Mouse (Mus musculus) lung, embryonic 15.5 days (tissue): ENCODE data around the gene Homer2. TPM values are rescaled to one million over a fixed set of nuclear protein-coding genes. Genes with fewer than 3 reads are reported as not detected.

ENCODE experiments used
- ATAC-seq: fragments of 200-750 bp; cut with Nextera tagmentation; 2 replicates; pipeline ENCODE4 v1.8.0; 2017; ENCODE audit warnings: moderate number of reproducible peaks, borderline replicate concordance; ENCODE audit not compliant: low FRiP score, low TSS enrichment; ENCODE audit errors: extremely low read depth
- H3K27ac ChIP-seq: fragments of 300-500 bp; sonication (generic); 2 replicates; pipeline ENCODE4 v1.5.1; 2015; ENCODE audit warnings: moderate library complexity, mild to moderate bottlenecking, inconsistent platforms
- H3K27me3 ChIP-seq: fragments of 300-500 bp; sonication (generic); 2 replicates; pipeline ENCODE4 v1.6.1; 2015; ENCODE audit warnings: inconsistent platforms
- H3K36me3 ChIP-seq: fragments of 300-500 bp; sonication (generic); 2 replicates; pipeline ENCODE4 v1.6.1; 2015; ENCODE audit warnings: inconsistent platforms
- H3K4me1 ChIP-seq: fragments of 300-500 bp; sonication (generic); 2 replicates; pipeline ENCODE4 v1.6.1; 2015; ENCODE audit warnings: inconsistent platforms
- H3K4me2 ChIP-seq: fragments of 300-500 bp; sonication (generic); 2 replicates; pipeline ENCODE4 v1.6.1; 2015; ENCODE audit warnings: inconsistent platforms, mild to moderate bottlenecking, moderate library complexity
- H3K4me3 ChIP-seq: fragments of 300-500 bp; sonication (generic); 2 replicates; pipeline ENCODE4 v1.5.1; 2015; ENCODE audit warnings: mild to moderate bottlenecking, inconsistent platforms
- H3K9ac ChIP-seq: fragments of 300-500 bp; sonication (generic); 2 replicates; pipeline ENCODE4 v1.6.1; 2015; ENCODE audit warnings: inconsistent platforms
- H3K9me3 ChIP-seq: fragments of 300-500 bp; sonication (generic); 2 replicates; pipeline ENCODE4 v1.6.1; 2016; ENCODE audit warnings: inconsistent platforms
- WGBS: fragments of 180-500 bp; shearing (Covaris S2); methylation state at CpG from one replicate; pipeline ENCODE4 v1.1.7; 2015; 5-methylcytosine and 5-hydroxymethylcytosine counted together
- polyA plus RNA-seq: library from polyadenylated mRNA; unstranded; fragments of >200 nt; fragmentation: Nextera tagmentation; extraction: Ambion mirVana; gene quantifications from 2 replicates; pipeline ENCODE4 v1.2.1, GENCODE M21; 2015

Gene Homer2
- 41.1 and 45.3 TPM in 2 replicates for polyA plus RNA-seq

DNA sequence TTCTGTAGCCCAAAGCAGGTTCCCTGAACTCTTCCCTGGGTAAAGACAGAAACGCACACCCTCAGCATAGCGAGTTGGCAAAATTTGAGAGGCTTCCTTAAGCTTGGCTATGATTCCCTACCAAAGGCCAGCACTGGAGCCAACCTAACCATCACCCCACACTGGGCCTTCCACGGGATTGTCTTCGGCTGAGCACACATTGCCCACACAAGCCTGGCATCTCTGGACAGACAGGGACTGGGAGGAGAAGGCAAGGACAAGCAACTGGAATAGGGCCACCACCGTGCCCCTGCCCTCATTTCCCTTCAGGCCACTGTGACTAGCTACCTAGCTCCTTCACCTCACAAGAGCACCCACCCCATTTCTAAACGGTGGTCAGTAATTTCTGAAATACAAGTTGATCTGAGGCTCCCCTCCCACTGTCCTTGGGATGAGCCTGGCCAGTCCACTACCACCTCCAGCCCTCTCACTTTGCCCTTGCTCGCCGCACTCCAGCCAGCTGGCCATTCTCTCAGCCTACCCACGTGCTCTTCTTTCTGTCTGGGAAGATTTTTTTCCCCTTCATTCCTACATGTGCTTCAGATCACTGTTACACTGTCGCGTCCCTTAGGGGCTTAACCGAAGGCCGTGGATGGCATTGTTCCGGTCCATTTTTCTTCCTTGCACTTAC, at the start of gene Homer2:
Gene Homer2 (minus strand): TSS at position 57 of the 670 bp plus-strand sequence.
- WGBS, result 49% methylated on average over 14 of the region's 14 CpGs
- H3K4me1 ChIP-seq, result peaks cover 26% of the 10 kb centered on the region
- H3K9me3 ChIP-seq, result no peaks in the 10 kb centered on the region
- H3K9ac ChIP-seq, result peak within 1 kb of the TSS; percentile 62
- peaks cover 42% of the 10 kb centered on the region for H3K27me3 ChIP-seq
- no peak for ATAC-seq
- H3K4me3 ChIP-seq, result peak within 1 kb of the TSS; percentile 64
- H3K27ac ChIP-seq, result peak within 1 kb of the TSS; percentile 73
- no peaks in the 10 kb centered on the region for H3K36me3 ChIP-seq
- peak within 1 kb of the TSS; percentile 94 for H3K4me2 ChIP-seq

DNA sequence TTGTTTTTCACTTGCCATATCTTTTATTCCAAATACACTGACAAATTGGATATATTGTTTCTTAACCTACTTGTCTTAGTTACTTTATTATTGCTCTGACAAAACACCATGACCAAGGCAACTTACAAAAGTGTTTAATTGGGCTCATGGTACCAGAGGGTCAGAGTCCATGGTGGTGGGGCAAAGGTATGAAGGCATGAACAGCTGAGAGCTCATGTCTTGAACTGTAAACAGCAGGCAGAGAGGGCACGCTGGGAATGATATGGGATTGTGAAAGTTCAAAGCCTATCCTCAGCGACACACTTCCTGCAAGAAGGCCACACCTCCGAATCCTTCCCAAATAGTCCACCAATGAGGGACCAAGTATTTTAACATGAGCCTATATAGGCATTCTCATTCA, 40.6 kb upstream of the Homer2 start:
- no peak overlapping the region for H3K27ac ChIP-seq
- H3K9me3 ChIP-seq, result no peaks in the 10 kb centered on the region
- no peak for ATAC-seq
- no peaks in the 10 kb centered on the region for H3K4me1 ChIP-seq
- no peaks in the 10 kb centered on the region for H3K36me3 ChIP-seq
- H3K4me3 ChIP-seq, result no peak overlapping the region
- no peaks in the 10 kb centered on the region for H3K27me3 ChIP-seq
- H3K4me2 ChIP-seq, result no peak overlapping the region
- H3K9ac ChIP-seq, result no peak overlapping the region
- 72% methylated on average over 3 of the region's 3 CpGs for WGBS

DNA sequence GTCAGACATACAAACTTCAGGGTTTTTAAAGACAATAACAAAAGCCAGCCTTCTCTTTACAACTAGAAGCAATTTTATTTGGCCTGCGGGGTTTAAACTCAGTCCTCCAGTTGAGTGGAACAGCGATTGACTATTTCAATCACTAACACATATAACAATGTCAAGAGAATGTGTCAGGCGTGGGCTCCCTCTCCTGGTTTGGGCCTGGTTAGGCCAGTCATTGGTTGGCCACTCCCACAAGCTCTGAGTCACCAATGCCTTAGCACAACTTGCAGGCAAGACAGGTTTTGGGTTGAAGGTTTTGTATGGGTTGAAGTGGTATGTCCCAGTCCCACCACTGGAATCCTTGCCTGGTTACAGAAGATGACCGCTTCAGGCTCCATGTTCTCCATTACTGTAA, 36.8 kb upstream of the Homer2 start:
- Histone ChIP-seq H3K4me1 (no peaks in the 10 kb centered on the region), H3K36me3 (no peaks in the 10 kb centered on the region), H3K27me3 (no peaks in the 10 kb centered on the region), H3K4me3 (no peak overlapping the region), H3K9me3 (no peaks in the 10 kb centered on the region), H3K9ac (no peak overlapping the region), H3K4me2 (no peak overlapping the region), H3K27ac (no peak overlapping the region)
- no peak for ATAC-seq
- 63% methylated on average over 4 of the region's 4 CpGs for WGBS

DNA sequence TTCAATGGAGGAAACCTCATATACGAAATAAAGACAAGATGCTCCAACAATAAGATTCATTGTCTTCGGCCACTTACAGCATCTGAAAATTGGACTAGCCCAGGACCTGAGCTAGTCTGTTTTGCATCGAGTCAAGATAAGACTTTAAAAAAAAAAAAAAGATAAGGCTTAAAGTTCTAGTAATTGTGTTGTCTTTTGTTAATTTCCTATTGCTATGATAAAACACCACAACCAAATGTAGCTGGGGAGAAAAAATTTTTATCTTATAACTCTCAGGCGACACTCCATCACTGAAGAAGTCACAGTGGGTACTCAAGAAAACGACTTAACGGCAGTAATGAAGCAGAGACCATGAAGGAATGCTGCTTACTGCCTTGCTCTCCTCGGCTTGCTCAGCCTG, 32.7 kb upstream of the Homer2 start:
- H3K4me1 ChIP-seq, result no peaks in the 10 kb centered on the region
- 85% methylated on average over 7 of the region's 7 CpGs for WGBS
- no peaks in the 10 kb centered on the region for H3K9me3 ChIP-seq
- no peaks in the 10 kb centered on the region for H3K27me3 ChIP-seq
- no peak for ATAC-seq
- no peaks in the 10 kb centered on the region for H3K36me3 ChIP-seq
- H3K4me3 ChIP-seq, result no peak overlapping the region
- no peak overlapping the region for H3K27ac ChIP-seq
- no peak overlapping the region for H3K4me2 ChIP-seq
- H3K9ac ChIP-seq, result no peak overlapping the region

DNA sequence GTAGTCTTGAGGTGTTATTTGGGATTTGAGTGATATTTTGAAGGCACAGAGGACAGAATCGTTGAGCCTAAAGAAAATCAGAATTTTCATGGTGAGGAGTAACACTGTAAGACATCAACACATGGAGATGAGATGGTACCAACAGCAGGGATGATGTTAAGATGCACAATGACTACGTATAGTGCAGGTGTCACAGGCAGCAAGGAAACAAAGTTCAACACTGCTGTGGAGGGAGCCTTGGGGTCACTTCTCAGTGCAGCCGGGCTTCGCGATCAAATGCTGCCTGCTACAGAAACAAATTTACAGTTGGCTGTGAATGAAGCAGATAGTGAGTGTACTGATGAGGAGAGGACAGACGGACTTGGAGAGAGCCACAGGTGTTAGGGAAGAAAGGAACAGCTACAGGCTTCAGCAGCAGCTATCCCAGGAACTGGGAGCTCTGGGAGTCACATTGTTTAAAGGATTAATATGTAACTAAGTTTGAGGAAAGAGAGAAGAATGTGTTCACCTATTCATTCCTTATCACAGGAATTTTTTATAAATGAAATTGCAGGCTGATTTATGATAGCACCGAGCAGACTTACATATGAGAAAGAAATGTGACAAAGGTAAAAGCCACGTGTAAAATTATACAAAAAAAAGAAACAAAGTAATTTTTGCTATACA, 31.5 kb upstream of the Homer2 start:
- 45% methylated on average over 8 of the region's 8 CpGs for WGBS
- no peak for ATAC-seq

DNA sequence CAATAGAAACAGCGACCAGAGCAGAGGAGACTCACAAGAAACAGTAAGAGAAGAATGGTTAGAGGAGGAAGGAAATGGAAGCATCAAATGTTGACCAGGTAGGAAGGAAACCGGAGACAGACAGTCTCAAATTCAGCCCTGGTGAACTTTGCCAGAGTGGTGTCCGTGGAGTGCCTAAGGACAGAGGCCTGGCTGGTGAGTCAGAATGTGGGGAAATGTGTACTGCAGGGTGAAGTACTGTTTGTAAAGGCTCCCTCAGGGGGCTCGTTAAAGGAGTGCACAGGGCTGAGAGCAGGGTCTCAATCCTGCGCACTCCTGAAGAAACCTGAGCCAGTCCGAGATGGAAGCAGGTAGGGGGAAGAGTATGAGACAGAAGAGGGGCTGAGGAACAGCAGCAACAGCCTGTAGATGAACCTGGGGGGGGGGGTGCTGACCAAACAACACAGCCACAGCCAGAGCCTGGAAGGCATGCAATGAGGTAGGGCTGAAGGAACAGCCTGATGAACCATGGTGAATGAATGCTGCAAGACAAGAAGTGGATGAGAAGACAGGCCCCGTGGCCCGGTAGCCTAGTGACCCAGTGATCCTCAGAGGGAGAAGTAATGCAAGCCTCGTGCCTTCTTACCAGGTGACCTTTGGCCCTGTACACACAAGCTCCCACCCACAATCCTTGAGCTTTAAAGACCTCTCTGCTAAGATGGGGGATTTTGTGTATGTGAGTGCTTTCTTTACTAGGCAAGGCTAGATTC, 28.1 kb upstream of the Homer2 start:
- ATAC-seq, result peak; percentile 49; the same call in 1 of the 2 replicates
- H3K9ac ChIP-seq, result no peak overlapping the region
- H3K36me3 ChIP-seq, result no peaks in the 10 kb centered on the region
- H3K4me3 ChIP-seq, result no peak overlapping the region
- WGBS, result 46% methylated on average over 9 of the region's 9 CpGs
- H3K4me1 ChIP-seq, result no peaks in the 10 kb centered on the region
- H3K4me2 ChIP-seq, result no peak overlapping the region
- no peak overlapping the region for H3K27ac ChIP-seq
- H3K9me3 ChIP-seq, result no peaks in the 10 kb centered on the region
- H3K27me3 ChIP-seq, result no peaks in the 10 kb centered on the region

More for the DNA sequence above, 31.5 kb upstream of the Homer2 start:
- no peaks in the 10 kb centered on the region for H3K36me3 ChIP-seq
- H3K4me2 ChIP-seq, result no peak overlapping the region
- no peaks in the 10 kb centered on the region for H3K4me1 ChIP-seq
- no peak overlapping the region for H3K27ac ChIP-seq
- no peak overlapping the region for H3K9ac ChIP-seq
- H3K4me3 ChIP-seq, result no peak overlapping the region
- no peaks in the 10 kb centered on the region for H3K9me3 ChIP-seq
- no peaks in the 10 kb centered on the region for H3K27me3 ChIP-seq

DNA sequence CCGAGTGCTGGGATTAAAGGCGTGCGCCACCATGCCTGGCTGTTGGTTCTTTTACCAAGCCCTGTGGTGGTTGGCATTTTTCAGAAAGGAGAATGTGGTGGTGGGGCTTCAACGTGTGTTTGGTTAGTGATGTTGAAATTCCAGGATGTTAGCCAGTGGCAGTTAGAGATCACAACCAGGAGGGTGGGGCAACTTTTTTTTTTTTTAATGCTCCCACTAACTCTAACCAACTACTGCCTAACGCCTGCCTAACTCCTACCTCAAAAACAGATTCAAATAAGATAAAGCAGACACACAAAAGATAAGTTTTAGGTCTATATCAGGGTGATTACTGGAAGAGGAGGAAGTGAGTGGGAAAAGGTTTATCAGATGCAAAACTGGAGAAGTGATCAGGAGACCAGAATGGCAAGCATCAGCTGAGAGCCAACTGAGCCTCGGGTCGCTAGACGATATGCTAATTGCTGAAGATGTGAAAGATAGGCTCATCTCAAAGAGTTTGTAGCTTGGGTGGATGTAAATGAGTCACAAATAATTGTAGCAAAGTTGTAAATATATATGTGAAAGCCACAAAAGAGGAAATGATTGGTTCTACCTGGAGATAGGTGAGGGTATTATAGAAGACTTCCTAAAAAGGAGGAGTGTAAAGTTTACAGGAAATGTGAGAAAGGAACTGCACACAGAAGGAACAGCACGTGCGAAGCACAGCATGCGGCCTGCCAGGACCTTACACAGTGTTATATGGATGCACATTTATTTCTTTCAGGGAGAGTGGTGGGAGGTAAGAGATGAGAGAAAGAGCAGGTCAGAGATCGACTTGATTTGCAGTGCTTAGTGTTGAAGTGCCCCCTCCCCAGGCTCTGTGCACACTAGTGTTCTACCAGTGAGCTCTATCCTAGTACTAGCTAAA, 25.1 kb upstream of the Homer2 start:
- WGBS, result 77% methylated on average over 12 of the region's 12 CpGs
- no peak for ATAC-seq
- no peaks in the 10 kb centered on the region for H3K36me3 ChIP-seq

DNA sequence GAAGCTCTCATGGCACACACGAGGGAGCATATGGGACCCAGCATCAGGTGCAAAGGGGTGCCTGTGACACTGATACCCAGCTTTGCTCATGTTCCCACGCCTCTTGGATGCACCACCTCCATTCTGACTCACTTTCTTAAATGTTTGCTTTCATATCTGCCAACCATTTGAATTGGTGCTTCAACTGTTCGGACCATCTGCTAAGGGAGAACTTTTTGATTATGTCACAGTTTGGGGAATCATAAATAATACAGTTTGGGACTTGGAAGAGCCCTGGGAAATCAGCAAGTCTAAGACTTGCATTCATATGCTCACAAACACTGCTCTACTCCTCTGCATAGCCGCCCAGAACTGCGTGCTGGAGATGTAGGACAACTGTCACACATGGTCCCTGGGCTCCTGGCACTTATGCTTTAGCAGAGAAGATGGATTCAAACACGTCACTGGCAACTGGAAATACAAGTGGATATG, 23.9 kb upstream of the Homer2 start:
- Histone ChIP-seq H3K4me3 (no peak overlapping the region), H3K4me2 (no peak overlapping the region), H3K27me3 (no peaks in the 10 kb centered on the region), H3K27ac (no peak overlapping the region), H3K9me3 (no peaks in the 10 kb centered on the region), H3K4me1 (no peaks in the 10 kb centered on the region; the same call in 1 of the 2 replicates), H3K9ac (no peak overlapping the region), H3K36me3 (no peaks in the 10 kb centered on the region)
- WGBS, result 73% methylated on average over 6 of the region's 6 CpGs
- ATAC-seq, result no peak

More for the DNA sequence above, 25.1 kb upstream of the Homer2 start:
- H3K27me3 ChIP-seq, result no peaks in the 10 kb centered on the region
- H3K4me1 ChIP-seq, result no peaks in the 10 kb centered on the region
- H3K4me3 ChIP-seq, result no peak overlapping the region
- H3K4me2 ChIP-seq, result no peak overlapping the region
- H3K9ac ChIP-seq, result no peak overlapping the region
- H3K9me3 ChIP-seq, result no peaks in the 10 kb centered on the region
- no peak overlapping the region for H3K27ac ChIP-seq

DNA sequence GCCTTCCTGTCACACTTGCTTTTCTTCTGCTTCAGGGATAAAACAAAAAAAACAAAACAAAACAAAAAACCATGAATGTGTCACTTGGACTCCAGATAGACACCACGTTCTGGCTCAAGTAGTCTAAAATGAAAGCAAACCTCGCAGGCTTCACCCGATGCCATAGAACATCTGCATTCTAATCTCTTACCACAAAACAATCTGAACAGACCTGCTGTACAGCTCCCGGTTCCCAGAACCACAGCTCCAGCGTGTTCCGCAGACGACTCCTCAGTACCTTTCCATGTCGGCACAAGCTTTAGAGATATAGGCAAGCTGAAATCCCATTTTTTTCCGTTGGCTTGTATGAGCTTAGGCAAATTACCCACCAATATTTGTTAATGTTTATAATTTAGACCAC, 22.5 kb upstream of the Homer2 start:
- Histone ChIP-seq H3K27ac (no peak overlapping the region), H3K27me3 (no peaks in the 10 kb centered on the region), H3K4me2 (no peak overlapping the region), H3K9ac (no peak overlapping the region), H3K4me3 (no peak overlapping the region), H3K36me3 (no peaks in the 10 kb centered on the region), H3K9me3 (no peaks in the 10 kb centered on the region), H3K4me1 (peaks cover 9% of the 10 kb centered on the region; the same call in 1 of the 2 replicates)
- 72% methylated on average over 9 of the region's 9 CpGs for WGBS
- ATAC-seq, result no peak

DNA sequence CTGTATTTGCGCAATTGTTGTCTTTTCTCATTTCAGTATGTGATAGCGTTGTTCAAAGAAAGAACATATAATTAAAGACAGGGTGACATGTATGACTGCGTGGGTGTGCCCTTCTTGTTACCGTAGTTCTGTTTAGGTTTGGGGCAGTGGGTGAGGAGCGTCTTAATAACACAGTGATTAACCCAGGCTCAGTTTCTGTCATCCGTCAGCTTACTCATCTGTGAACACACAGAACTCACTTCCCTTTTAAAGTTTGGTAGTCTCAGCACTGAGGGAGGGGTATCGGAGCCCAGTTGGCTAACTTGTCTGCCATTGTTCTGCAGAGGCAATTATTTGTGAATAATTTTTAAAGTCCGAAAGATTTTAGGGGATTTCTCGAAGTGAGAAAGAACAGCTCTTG, 20.4 kb upstream of the Homer2 start:
- no peaks in the 10 kb centered on the region for H3K36me3 ChIP-seq
- peaks cover 9% of the 10 kb centered on the region; the same call in 1 of the 2 replicates for H3K4me1 ChIP-seq
- no peak overlapping the region for H3K4me2 ChIP-seq
- WGBS, result 63% methylated on average over 9 of the region's 9 CpGs
- H3K27me3 ChIP-seq, result no peaks in the 10 kb centered on the region
- ATAC-seq, result no peak
- no peak overlapping the region for H3K27ac ChIP-seq
- H3K9ac ChIP-seq, result no peak overlapping the region
- H3K4me3 ChIP-seq, result no peak overlapping the region
- no peaks in the 10 kb centered on the region for H3K9me3 ChIP-seq

DNA sequence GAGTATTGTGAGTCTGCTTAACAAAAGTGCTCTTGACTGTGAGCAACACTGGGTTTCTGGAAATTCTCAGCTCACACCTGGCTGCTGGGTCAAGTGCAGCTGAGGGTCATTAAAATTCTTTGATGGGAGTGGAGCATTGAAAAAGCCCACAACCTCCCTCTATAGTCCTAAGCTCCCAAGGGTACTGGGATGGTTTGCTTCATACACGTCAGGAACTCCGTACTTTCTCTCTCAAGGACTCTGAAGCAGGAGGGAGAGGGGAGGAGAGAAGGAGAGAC, 19.3 kb upstream of the Homer2 start:
- Histone ChIP-seq H3K27ac (peak overlapping the region; percentile 31; the same call in 1 of the 2 replicates), H3K4me1 (peaks cover 9% of the 10 kb centered on the region; the same call in 1 of the 2 replicates), H3K9ac (no peak overlapping the region), H3K4me3 (no peak overlapping the region), H3K36me3 (no peaks in the 10 kb centered on the region), H3K4me2 (peak overlapping the region; percentile 11; the same call in 1 of the 2 replicates), H3K9me3 (no peaks in the 10 kb centered on the region), H3K27me3 (no peaks in the 10 kb centered on the region)
- ATAC-seq, result peak; percentile 79
- 34% methylated on average over 2 of the region's 2 CpGs for WGBS
